Mouse (Mus musculus): ENCODE measurements at regions not wholly inside any gene's neighbourhood (a gene's known extent, or its start where the extent isn't known, plus 50 kb on each side); places are given as distances from the start of the nearest gene placed in this dataset.

GRCm38 (mm10) chr5:45127971-45128370 is 322.1 kb downstream of the Qdpr start:
- DNase-seq (ENCODE audit: low read depth, low spot score), result peak; percentile 88

- DNase-seq (ENCODE audit: low read depth, low spot score), result peak; percentile 30
Observed at GRCm38 (mm10) chr5:45121751-45122280, 322.3 kb upstream of the Ldb2 start.

DNA sequence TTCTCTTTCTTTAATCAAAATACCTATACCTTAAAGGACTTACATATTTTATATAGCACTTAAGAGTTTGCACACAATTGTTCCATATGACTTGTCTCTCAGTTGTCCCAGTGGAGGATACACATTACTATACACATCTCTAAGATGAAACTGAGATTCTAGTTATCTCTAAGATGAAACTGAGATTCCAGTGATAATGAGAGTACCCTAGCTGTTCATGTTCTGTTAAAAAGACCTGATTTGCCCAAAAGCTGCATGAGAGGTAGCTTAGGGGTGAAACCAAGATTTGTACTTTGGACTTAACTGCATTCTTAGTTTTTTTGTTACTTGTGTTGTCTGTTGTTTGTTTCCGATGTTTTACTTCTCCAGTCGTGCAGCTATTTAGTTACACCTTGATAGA is 320.3 kb upstream of the Ldb2 start:
- DNase-seq (ENCODE audit: low read depth, low spot score), result no peak

- no peak for DNase-seq (ENCODE audit: low read depth, low spot score)
Observed at GRCm38 (mm10) chr5:45111246-45111645, 311.8 kb upstream of the Ldb2 start.

DNA sequence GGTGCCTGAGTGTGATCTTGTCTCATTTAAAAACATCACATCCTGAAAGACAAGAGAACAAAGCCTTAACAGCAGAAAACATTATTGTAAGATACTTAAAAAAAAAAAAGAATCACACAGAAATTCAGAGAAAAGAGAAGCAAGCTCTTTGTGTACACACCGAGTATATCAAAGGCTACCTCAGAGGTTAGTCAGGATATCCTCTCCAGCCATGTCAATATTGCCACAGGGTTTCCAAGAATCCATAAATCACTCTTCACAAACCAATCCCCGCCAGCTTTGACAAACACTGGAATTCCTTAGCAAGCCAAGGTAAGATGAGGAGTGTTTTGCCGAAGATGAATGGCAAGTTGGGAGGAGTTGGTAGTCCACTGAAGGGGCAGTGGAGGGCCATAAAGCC is 311.3 kb upstream of the Ldb2 start:
- DNase-seq (ENCODE audit: low read depth, low spot score), result no peak

- DNase-seq (ENCODE audit: low read depth, low spot score), result peak; percentile 18
Observed at GRCm38 (mm10) chr5:45105236-45105816, 305.8 kb upstream of the Ldb2 start.

- peak; percentile 39 for DNase-seq (ENCODE audit: low read depth, low spot score)
Observed at GRCm38 (mm10) chr5:45103763-45104428, 304.4 kb upstream of the Ldb2 start.

- peak; percentile 42 for DNase-seq (ENCODE audit: low read depth, low spot score)
Observed at GRCm38 (mm10) chr5:45102661-45103060, 303.2 kb upstream of the Ldb2 start.

DNA sequence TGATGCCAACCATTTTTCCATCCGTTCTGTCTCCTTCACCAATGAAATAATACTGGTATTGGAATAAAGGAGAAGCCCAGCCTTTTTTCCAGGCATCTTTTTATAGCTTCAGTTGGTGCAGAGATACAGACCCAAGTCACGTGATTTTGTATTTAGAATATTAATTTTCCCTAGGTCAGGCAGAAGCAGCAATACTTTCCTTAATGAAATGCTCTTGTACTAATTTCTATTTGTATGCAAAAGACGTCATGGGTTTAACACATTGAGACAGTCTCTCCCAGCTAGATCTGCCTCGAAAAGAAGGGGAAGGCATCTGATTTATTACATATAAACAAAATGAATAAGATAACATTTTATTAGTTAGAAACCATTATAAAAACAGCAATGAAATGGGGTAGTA is 302.3 kb upstream of the Ldb2 start:
- no peak for DNase-seq (ENCODE audit: low read depth, low spot score)

GRCm38 (mm10) chr5:45099082-45099481 is 299.6 kb upstream of the Ldb2 start:
- DNase-seq (ENCODE audit: low read depth, low spot score), result no peak

- no peak for DNase-seq (ENCODE audit: low read depth, low spot score)
Observed at GRCm38 (mm10) chr5:45097941-45098340, 298.5 kb upstream of the Ldb2 start.

GRCm38 (mm10) chr5:45084741-45085140 is 285.3 kb upstream of the Ldb2 start:
- DNase-seq (ENCODE audit: low read depth, low spot score), result no peak

DNA sequence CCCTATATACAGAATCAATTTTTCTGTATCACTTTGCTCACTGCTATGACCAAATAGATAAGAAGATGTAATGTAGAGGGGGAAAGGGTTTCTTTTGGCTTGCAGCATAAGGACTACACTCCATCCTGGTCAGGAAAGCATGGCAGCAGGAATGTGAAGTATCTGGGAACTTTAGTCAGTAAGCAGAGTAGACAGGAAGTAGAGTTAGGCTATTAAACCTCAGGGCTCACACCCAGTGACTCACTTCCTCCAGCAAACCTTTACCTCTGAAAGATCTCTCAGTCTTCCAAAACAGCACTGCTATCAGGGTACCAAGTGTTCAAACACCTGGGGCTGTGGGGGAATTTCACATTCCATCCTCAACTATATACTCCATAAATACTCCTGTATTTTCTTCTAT is 283.1 kb upstream of the Ldb2 start:
- DNase-seq (ENCODE audit: low read depth, low spot score), result no peak

DNA sequence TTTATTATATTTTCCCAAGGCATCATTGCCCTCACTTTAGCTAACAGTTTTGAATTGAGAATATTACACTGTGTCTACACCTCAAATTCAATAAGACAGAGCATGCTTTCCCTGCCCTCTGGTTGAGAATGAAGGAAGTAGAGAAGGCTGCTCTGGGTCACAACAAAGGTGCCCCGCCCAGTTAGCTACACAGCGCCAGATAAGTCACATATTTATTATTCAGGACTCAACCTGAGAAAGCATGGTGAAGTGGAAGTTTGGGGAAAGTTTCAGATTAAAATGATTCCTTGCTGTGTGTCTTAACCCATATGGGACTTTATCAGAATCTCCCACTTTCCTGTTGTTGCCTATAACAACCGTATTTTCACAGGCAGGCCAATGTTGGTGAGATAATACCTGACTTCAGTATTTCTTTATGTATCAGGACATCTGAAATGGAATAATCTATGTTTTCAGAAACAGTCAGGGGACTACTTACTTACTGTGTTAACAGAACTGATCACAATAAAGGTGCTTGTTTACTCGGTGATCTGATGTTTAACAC is 276.9 kb upstream of the Ldb2 start:
- no peak for DNase-seq (ENCODE audit: low read depth, low spot score)

DNA sequence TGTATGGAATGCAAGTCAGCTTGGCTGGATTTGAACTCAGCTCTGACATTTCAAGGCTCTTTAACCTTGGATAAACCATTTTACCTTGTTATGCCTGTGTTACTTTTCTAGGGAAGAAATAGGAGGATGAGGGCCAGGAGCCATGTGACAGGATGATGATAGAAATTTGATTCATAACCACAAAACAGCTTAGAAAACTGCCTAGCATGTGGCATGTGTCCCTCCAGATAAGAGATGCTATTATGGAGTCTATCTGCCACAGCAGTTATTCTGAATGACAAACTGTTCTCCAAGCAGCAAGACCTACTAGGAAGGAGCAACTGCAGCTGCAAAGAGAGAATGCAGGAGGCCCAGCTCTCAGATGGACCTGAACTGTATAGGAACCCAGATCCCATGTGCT is 275.7 kb upstream of the Ldb2 start:
- DNase-seq (ENCODE audit: low read depth, low spot score), result no peak

DNA sequence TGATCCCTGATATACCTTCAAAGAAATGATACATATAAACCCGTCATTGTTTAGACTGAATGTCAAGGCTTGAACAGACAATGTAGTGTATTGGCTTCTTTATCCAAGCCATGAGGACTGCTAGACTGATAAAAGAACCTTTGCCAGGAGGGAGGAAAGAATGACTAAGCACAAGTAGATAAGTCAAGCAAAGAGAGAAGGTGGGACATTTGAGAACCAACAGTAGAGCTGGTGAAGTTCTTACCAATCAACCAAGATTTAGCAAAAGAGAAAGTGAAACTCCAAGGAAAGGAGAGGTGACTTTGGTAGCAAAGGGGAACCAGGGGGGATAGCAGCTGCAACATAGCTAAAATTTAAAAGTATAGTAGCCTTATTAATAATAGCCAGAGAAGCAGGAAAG is 273.0 kb upstream of the Ldb2 start:
- DNase-seq (ENCODE audit: low read depth, low spot score), result no peak

DNA sequence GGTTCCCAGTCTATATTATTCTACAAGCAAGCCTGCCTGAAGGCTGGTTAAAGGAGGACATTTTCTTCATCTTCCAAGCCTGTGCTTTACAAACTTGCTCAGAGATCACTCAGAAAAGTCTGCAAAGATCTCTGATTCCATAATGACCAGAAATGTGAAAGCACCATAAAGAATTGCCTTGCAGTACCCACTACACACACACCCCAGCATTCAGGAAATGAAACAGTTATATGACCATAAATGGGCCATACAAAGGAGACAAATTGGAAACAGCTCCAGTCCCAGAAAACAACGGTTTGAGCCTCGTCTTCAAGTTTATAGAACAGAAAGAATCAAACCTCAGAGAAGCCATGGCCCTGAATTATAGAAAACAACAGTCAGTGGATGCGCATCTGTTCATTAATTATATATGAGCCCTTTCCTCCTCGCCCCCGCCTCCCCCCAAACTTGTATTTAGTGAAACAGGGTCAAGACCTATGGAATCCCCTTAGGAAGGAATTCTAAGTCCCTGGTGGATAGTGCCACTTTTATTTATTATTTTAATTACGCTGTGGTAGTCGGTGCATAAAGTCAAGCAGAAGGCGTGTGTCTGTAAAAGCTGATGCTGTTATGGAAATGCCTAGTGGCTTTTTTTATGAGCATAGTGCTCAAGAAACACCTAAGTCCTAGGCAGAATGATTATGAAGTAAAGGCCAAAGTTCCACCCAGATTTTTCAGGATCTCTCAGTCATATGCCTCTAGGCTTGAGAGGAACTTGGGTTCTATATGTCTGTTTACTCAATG is 266.6 kb upstream of the Ldb2 start:
- DNase-seq (ENCODE audit: low read depth, low spot score), result no peak

DNA sequence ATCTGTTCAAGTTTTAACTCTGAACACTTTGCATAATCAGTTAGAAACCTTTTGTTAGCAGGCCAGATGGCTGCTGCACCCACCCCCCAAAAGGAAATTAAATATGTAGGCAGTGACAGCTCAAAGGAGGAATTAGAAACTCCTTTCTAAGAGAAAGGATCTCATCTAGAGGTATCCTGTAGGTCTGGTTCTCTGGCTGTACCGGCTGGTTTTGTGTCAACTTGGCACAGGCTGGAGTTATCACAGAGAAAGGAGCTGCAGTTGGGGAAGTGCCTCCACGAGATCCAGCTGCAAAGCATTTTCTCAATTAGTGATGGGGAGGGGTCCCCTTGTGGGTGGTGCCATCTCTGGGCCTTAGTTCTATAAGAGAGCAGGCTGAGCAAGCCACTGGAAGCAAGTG is 263.1 kb upstream of the Ldb2 start:
- DNase-seq (ENCODE audit: low read depth, low spot score), result peak; percentile 61

- no peak for DNase-seq (ENCODE audit: low read depth, low spot score)
Observed at GRCm38 (mm10) chr5:45055276-45055959, 255.9 kb upstream of the Ldb2 start.

GRCm38 (mm10) chr5:45049410-45049809 is 249.9 kb upstream of the Ldb2 start:
- no peak for DNase-seq (ENCODE audit: low read depth, low spot score)

GRCm38 (mm10) chr5:45042914-45043313 is 243.4 kb upstream of the Ldb2 start:
- peak; percentile 34 for DNase-seq (ENCODE audit: low read depth, low spot score)

- DNase-seq (ENCODE audit: low read depth, low spot score), result no peak
Observed at GRCm38 (mm10) chr5:45036430-45036829, 236.9 kb upstream of the Ldb2 start.
